Mouse (Mus musculus) spleen, adult 2 months (tissue): Measurements from ENCODE around the gene Akap2. TPM values are rescaled to one million over a fixed set of nuclear protein-coding genes. Genes with fewer than 3 reads are reported as not detected.
"Not testable (repeated sequence)": the region's sequence is repeated elsewhere in the genome, so short reads cannot be mapped to it uniquely, and the experiment has no call there.

Experiments
- DNase-seq, 2 experiments: peaks; one replicate each; pipeline versions ENCODE4 v3.0.0 to v3.0.0-alpha.2; 2012 to 2021; ENCODE audit warnings: low spot score in 2 of 2, low read depth in 1 of 2
- H3K27ac ChIP-seq: fragments of 200-500 bp; 2 replicates; pipeline ENCODE4 v1.5.1; 2012; ENCODE audit warnings: low read length, inconsistent platforms; ENCODE audit not compliant: insufficient read depth
- H3K27me3 ChIP-seq: fragments of 200-500 bp; 2 replicates; pipeline ENCODE4 v1.6.1; 2012; ENCODE audit warnings: mild to moderate bottlenecking, moderate library complexity, low read length, inconsistent platforms; ENCODE audit not compliant: control insufficient read depth, insufficient read depth
- H3K36me3 ChIP-seq: fragments of 200-500 bp; 2 replicates; pipeline ENCODE4 v1.6.1; 2012; ENCODE audit warnings: mild to moderate bottlenecking, low read length, inconsistent platforms; ENCODE audit not compliant: control insufficient read depth, insufficient read depth
- H3K4me1 ChIP-seq: fragments of 200-500 bp; 2 replicates; pipeline ENCODE4 v1.6.1; 2011; ENCODE audit warnings: inconsistent platforms; ENCODE audit not compliant: control insufficient read depth, insufficient read depth, insufficient read length
- H3K4me3 ChIP-seq: fragments of 200-500 bp; 2 replicates; pipeline ENCODE4 v1.5.1; 2011; ENCODE audit warnings: mild to moderate bottlenecking, inconsistent platforms; ENCODE audit not compliant: insufficient read depth, insufficient read length; ENCODE audit errors: extremely low read depth
- CTCF ChIP-seq: fragments of 200-500 bp; IDR thresholded peaks from 2 replicates; pipeline ENCODE4 v1.5.1; 2011; ENCODE audit warnings: mild to moderate bottlenecking, inconsistent platforms; ENCODE audit not compliant: insufficient read depth, insufficient read length, insufficient replicate concordance; ENCODE audit errors: extremely low read depth
- POLR2A ChIP-seq: fragments of 200-500 bp; IDR thresholded peaks from 2 replicates; pipeline ENCODE4 v1.6.1; 2011; ENCODE audit warnings: low read depth, low read length, inconsistent platforms
- WGBS: fragments of 180-500 bp; shearing (Covaris S2); methylation state at CpG from one replicate; pipeline ENCODE4 v1.1.7; 2018; 5-methylcytosine and 5-hydroxymethylcytosine counted together
- polyA plus RNA-seq: library from polyadenylated mRNA; depleted of rRNA; stranded (reverse); fragments of >200 nt; gene quantifications from 2 replicates; pipeline ENCODE4 v1.2.3, GENCODE M21; 2012

Gene Akap2
- polyA plus RNA-seq, 1 experiment: 23.6 TPM

DNA sequence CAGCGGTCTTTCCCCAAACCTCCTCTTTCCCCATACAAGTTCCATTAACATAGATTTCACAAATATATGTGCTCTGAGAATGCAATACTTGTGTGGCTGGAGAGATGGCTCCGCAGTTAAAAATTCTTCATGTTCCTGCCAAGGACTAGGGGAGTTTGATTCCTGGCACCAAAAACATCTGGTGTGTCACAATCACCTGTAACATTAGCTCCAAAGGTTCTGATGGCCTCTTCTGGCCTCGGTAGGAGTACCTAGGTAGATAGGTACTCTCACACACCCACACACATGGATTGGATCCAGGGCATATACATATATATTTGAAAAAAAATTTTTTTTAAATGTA lies 169.4 kb downstream of the Akap2 start:
- Histone ChIP-seq H3K27me3 (no peaks in the 10 kb centered on the region), H3K4me1 (peaks cover 15% of the 10 kb centered on the region; the same call in 1 of the 2 replicates), H3K4me3 (no peak overlapping the region), H3K27ac (no peak overlapping the region), H3K36me3 (no peaks in the 10 kb centered on the region)
- 97% methylated on average over 3 of the region's 3 CpGs for WGBS
- DNase-seq: no peak
- TF ChIP-seq POLR2A (no peak), CTCF (no peak)

DNA sequence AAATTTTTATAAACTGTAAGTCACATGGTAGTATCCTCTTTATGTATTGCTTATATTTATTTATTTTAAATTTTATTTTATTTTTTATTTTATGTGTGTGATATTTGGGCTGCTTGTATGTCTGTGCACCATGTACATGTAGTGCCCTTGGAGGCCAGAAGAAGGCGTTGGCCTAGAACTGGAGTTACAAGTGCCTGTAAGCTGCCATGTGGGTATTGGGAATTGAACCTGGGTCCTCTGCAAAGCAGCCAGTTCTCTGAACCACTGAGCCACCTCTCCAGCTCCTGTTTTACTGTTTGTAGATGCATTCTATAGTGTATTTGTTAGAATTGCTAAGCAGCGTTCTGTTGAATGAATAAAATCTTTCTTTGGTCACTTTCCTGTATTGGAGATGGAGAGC lies 170.8 kb downstream of the Akap2 start:
- no peaks in the 10 kb centered on the region for H3K27me3 ChIP-seq
- H3K27ac ChIP-seq: no peak overlapping the region
- TF ChIP-seq POLR2A: no peak
- no peak for TF ChIP-seq CTCF
- no peaks in the 10 kb centered on the region; the same call in 1 of the 2 replicates for H3K36me3 ChIP-seq
- DNase-seq: no peak
- H3K4me3 ChIP-seq: no peak overlapping the region
- WGBS: 91% methylated on average over 2 of the region's 2 CpGs
- peaks cover 13% of the 10 kb centered on the region; the same call in 1 of the 2 replicates for H3K4me1 ChIP-seq

DNA sequence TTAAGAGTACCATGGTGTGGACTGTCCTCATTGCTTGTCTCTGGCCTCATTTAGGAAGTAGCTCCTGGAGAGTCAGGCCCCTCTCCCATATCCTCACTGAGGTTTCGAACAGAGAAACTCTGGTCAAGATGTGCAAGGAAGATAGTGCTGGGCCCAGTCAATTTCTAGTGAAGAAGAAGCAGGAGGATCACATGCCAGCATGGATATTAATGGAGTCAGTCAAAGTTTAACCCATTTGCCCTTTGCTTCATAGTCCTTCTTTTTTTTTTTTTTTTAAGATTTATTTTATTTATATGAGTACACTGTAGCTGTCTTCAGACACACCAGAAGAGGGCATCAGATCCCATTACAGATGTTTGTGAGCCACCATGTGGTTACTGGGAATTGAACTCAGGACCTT lies 171.5 kb downstream of the Akap2 start:
- not testable (repeated sequence) for H3K4me1 ChIP-seq, H3K27me3 ChIP-seq, DNase-seq, H3K36me3 ChIP-seq, H3K4me3 ChIP-seq, H3K27ac ChIP-seq
- 76% methylated on average over 1 of the region's 1 CpGs for WGBS

- 91% methylated on average over 8 of the region's 8 CpGs for WGBS
- DNase-seq: no peak
- Histone ChIP-seq H3K36me3 (no peaks in the 10 kb centered on the region; the same call in 1 of the 2 replicates), H3K4me3 (no peak overlapping the region), H3K27me3 (no peaks in the 10 kb centered on the region), H3K4me1 (peaks cover 2% of the 10 kb centered on the region; the same call in 1 of the 2 replicates), H3K27ac (no peak overlapping the region)
- TF ChIP-seq POLR2A (no peak), CTCF (no peak)
Measured at GRCm38 (mm10) chr4:57889773-57890172, 172.3 kb downstream of the Akap2 start.

GRCm38 (mm10) chr4:57892001-57892586 lies 174.6 kb downstream of the Akap2 start:
- TF ChIP-seq CTCF: no peak
- TF ChIP-seq POLR2A: no peak
- Histone ChIP-seq H3K27ac (no peak overlapping the region), H3K4me1 (peaks cover under 1% of the 10 kb centered on the region; the same call in 1 of the 2 replicates), H3K36me3 (no peaks in the 10 kb centered on the region; the same call in 1 of the 2 replicates), H3K27me3 (no peaks in the 10 kb centered on the region), H3K4me3 (no peak overlapping the region)
- WGBS: 89% methylated on average over 10 of the region's 10 CpGs
- no peak for DNase-seq

GRCm38 (mm10) chr4:57895140-57895539 lies 177.7 kb downstream of the Akap2 start:
- 84% methylated on average over 5 of the region's 5 CpGs for WGBS
- H3K4me3 ChIP-seq: no peak overlapping the region
- TF ChIP-seq CTCF: no peak
- TF ChIP-seq POLR2A: no peak
- DNase-seq: no peak
- H3K27ac ChIP-seq: no peak overlapping the region
- no peaks in the 10 kb centered on the region for H3K27me3 ChIP-seq
- H3K4me1 ChIP-seq: peaks cover 2% of the 10 kb centered on the region; the same call in 1 of the 2 replicates
- no peaks in the 10 kb centered on the region; the same call in 1 of the 2 replicates for H3K36me3 ChIP-seq

DNA sequence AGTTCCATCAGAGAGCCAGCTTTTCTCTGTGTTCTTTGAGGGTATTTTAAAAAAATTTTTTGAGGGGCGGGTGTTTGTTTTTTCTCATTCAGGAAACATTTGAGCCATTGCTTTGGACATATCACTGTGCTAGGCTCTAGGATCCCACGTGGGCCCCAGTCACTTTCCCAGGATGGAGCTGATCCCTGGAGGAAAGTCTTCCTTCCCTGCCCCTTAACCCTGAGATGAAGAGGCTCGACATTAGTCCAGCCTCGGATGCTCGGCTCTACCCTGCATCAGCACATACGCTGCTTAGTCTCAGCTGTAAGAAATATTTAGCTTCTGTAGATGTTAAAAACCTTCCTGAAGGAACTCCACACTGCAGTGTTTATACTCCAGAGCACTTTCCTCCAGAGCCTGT lies 178.4 kb downstream of the Akap2 start:
- H3K27ac ChIP-seq: no peak overlapping the region
- peaks cover 2% of the 10 kb centered on the region; the same call in 1 of the 2 replicates for H3K4me1 ChIP-seq
- no peaks in the 10 kb centered on the region; the same call in 1 of the 2 replicates for H3K36me3 ChIP-seq
- no peak overlapping the region for H3K4me3 ChIP-seq
- no peaks in the 10 kb centered on the region for H3K27me3 ChIP-seq
- 77% methylated on average over 6 of the region's 6 CpGs for WGBS
- DNase-seq: no peak
- no peak for TF ChIP-seq POLR2A
- TF ChIP-seq CTCF: no peak
